Mouse (Mus musculus) midbrain, embryonic 16.5 days (tissue): ENCODE measurements around the gene Brdt. TPM values are rescaled to one million over a fixed set of nuclear protein-coding genes. Genes with fewer than 3 reads are reported as not detected.

ENCODE experiments used
- ATAC-seq: fragments of 200-750 bp; cut with Nextera tagmentation; 2 replicates; pipeline ENCODE4 v1.8.0; 2017; ENCODE audit warnings: moderate TSS enrichment
- H3K27ac ChIP-seq: fragments of 300-500 bp; sonication (generic); 2 replicates; pipeline ENCODE4 v1.5.1; 2014; ENCODE audit warnings: mild to moderate bottlenecking, low read length, mixed read lengths
- H3K27me3 ChIP-seq: fragments of 300-500 bp; sonication (generic); 2 replicates; pipeline ENCODE4 v1.6.1; 2014; ENCODE audit warnings: low read depth, low read length, mixed read lengths; ENCODE audit not compliant: control insufficient read depth, insufficient read depth
- H3K36me3 ChIP-seq: fragments of 300-500 bp; sonication (generic); 2 replicates; pipeline ENCODE4 v1.6.1; 2014; ENCODE audit warnings: mild to moderate bottlenecking, low read length, moderate library complexity, mixed read lengths; ENCODE audit not compliant: control insufficient read depth, insufficient read depth
- H3K4me1 ChIP-seq: fragments of 300-500 bp; sonication (generic); 2 replicates; pipeline ENCODE4 v1.6.1; 2014; ENCODE audit warnings: mild to moderate bottlenecking, low read length, mixed read lengths; ENCODE audit not compliant: control insufficient read depth, insufficient read depth
- H3K4me2 ChIP-seq: fragments of 300-500 bp; sonication (generic); 2 replicates; pipeline ENCODE4 v1.6.1; 2014; ENCODE audit warnings: mild to moderate bottlenecking, low read length, mixed read lengths
- H3K4me3 ChIP-seq: fragments of 300-500 bp; sonication (generic); 2 replicates; pipeline ENCODE4 v1.5.1; 2014; ENCODE audit warnings: low read depth, mild to moderate bottlenecking, low read length, moderate library complexity, mixed read lengths
- H3K9ac ChIP-seq: fragments of 300-500 bp; sonication (generic); 2 replicates; pipeline ENCODE4 v1.6.1; 2014; ENCODE audit warnings: low read depth, low read length, mixed read lengths
- H3K9me3 ChIP-seq: fragments of 300-500 bp; sonication (generic); replicated peaks from 2 replicates; pipeline ENCODE4 v1.6.1; 2014; ENCODE audit warnings: mild to moderate bottlenecking, low read length, mixed read lengths; ENCODE audit not compliant: control insufficient read depth, poor library complexity, severe bottlenecking
- WGBS: fragments of 180-500 bp; shearing (Covaris S2); extraction: QIAGEN DNeasy Blood & Tissue Kit; methylation state at CpG from one replicate; pipeline ENCODE4 v1.1.7; 2014; 5-methylcytosine and 5-hydroxymethylcytosine counted together
- polyA plus RNA-seq: library from polyadenylated mRNA; unstranded; fragments of >200 nt; fragmentation: Nextera tagmentation; extraction: Ambion mirVana; gene quantifications from 2 replicates; pipeline ENCODE4 v1.2.1, GENCODE M21; 2015

Gene Brdt
- polyA plus RNA-seq, 1 experiment from 2014 or later: 3.7 TPM

- Histone ChIP-seq H3K9me3 (no peaks in the 10 kb centered on the region), H3K4me3 (no peak overlapping the region), H3K4me1 (no peaks in the 10 kb centered on the region), H3K9ac (no peak overlapping the region), H3K4me2 (no peak overlapping the region), H3K27me3 (0 out of 2 replicates have a peak, but pooled peaks cover 2% of the 10 kb centered on the region), H3K27ac (no peak overlapping the region), H3K36me3 (no peaks in the 10 kb centered on the region)
- no peak for ATAC-seq
- 88% methylated on average over 4 of the region's 4 CpGs for WGBS
These were observed 23.5 kb upstream of the Brdt start for GRCm38 (mm10) chr5:107307432-107307831.

GRCm38 (mm10) chr5:107317141-107317540 lies 13.8 kb upstream of the Brdt start:
- H3K4me2 ChIP-seq: no peak overlapping the region
- H3K27ac ChIP-seq: no peak overlapping the region
- ATAC-seq: no peak
- no peak overlapping the region for H3K9ac ChIP-seq
- no peak overlapping the region for H3K4me3 ChIP-seq
- no peaks in the 10 kb centered on the region for H3K9me3 ChIP-seq
- no peaks in the 10 kb centered on the region for H3K36me3 ChIP-seq
- no peaks in the 10 kb centered on the region for H3K27me3 ChIP-seq
- 90% methylated on average over 7 of the region's 7 CpGs for WGBS
- no peaks in the 10 kb centered on the region for H3K4me1 ChIP-seq

- no peak for ATAC-seq
- H3K4me1 ChIP-seq: no peaks in the 10 kb centered on the region
- 6% methylated on average over 1 of the region's 1 CpGs for WGBS
- no peak overlapping the region for H3K9ac ChIP-seq
- no peaks in the 10 kb centered on the region for H3K27me3 ChIP-seq
- no peak overlapping the region for H3K4me2 ChIP-seq
- no peaks in the 10 kb centered on the region for H3K36me3 ChIP-seq
- no peak overlapping the region for H3K27ac ChIP-seq
- H3K4me3 ChIP-seq: no peak overlapping the region
- no peaks in the 10 kb centered on the region for H3K9me3 ChIP-seq
These were observed 10.3 kb upstream of the Brdt start for GRCm38 (mm10) chr5:107320703-107321102.

- H3K4me2 ChIP-seq: no peak overlapping the region
- no peak overlapping the region for H3K27ac ChIP-seq
- no peak overlapping the region for H3K9ac ChIP-seq
- ATAC-seq: no peak
- H3K36me3 ChIP-seq: no peaks in the 10 kb centered on the region
- 85% methylated on average over 3 of the region's 3 CpGs for WGBS
- no peaks in the 10 kb centered on the region for H3K9me3 ChIP-seq
- H3K4me1 ChIP-seq: no peaks in the 10 kb centered on the region
- H3K4me3 ChIP-seq: no peak overlapping the region
- no peaks in the 10 kb centered on the region for H3K27me3 ChIP-seq
These were observed 9.4 kb downstream of the Brdt start for GRCm38 (mm10) chr5:107340404-107340803.

GRCm38 (mm10) chr5:107342891-107343290 lies 11.9 kb downstream of the Brdt start:
- ATAC-seq: no peak
- no peaks in the 10 kb centered on the region for H3K9me3 ChIP-seq
- 89% methylated on average over 6 of the region's 6 CpGs for WGBS
- no peak overlapping the region for H3K9ac ChIP-seq
- no peaks in the 10 kb centered on the region for H3K27me3 ChIP-seq
- no peaks in the 10 kb centered on the region for H3K4me1 ChIP-seq
- no peak overlapping the region for H3K27ac ChIP-seq
- H3K36me3 ChIP-seq: no peaks in the 10 kb centered on the region
- no peak overlapping the region for H3K4me3 ChIP-seq
- H3K4me2 ChIP-seq: no peak overlapping the region

GRCm38 (mm10) chr5:107346214-107346613 lies 15.3 kb downstream of the Brdt start:
- WGBS: 50% methylated on average over 1 of the region's 1 CpGs
- Histone ChIP-seq H3K9me3 (no peaks in the 10 kb centered on the region), H3K4me2 (no peak overlapping the region), H3K27me3 (no peaks in the 10 kb centered on the region), H3K27ac (no peak overlapping the region), H3K4me1 (no peaks in the 10 kb centered on the region), H3K4me3 (no peak overlapping the region), H3K36me3 (no peaks in the 10 kb centered on the region), H3K9ac (no peak overlapping the region)
- no peak for ATAC-seq

GRCm38 (mm10) chr5:107352566-107352965 lies 21.6 kb downstream of the Brdt start:
- ATAC-seq: no peak
- no peak overlapping the region for H3K9ac ChIP-seq
- H3K4me2 ChIP-seq: no peak overlapping the region
- H3K27ac ChIP-seq: no peak overlapping the region
- WGBS: 90% methylated on average over 1 of the region's 1 CpGs
- no peaks in the 10 kb centered on the region for H3K4me1 ChIP-seq
- H3K9me3 ChIP-seq: no peaks in the 10 kb centered on the region
- H3K27me3 ChIP-seq: no peaks in the 10 kb centered on the region
- H3K4me3 ChIP-seq: no peak overlapping the region
- no peaks in the 10 kb centered on the region for H3K36me3 ChIP-seq

GRCm38 (mm10) chr5:107353981-107354380 lies 23.0 kb downstream of the Brdt start:
- Histone ChIP-seq H3K4me2 (no peak overlapping the region), H3K4me3 (no peak overlapping the region), H3K36me3 (no peaks in the 10 kb centered on the region), H3K27me3 (no peaks in the 10 kb centered on the region), H3K27ac (no peak overlapping the region), H3K9ac (no peak overlapping the region), H3K4me1 (no peaks in the 10 kb centered on the region), H3K9me3 (no peaks in the 10 kb centered on the region)
- 48% methylated on average over 3 of the region's 3 CpGs for WGBS
- ATAC-seq: no peak

GRCm38 (mm10) chr5:107355801-107356200 lies 24.8 kb downstream of the Brdt start:
- ATAC-seq: no peak
- Histone ChIP-seq H3K4me3 (no peak overlapping the region), H3K9me3 (no peaks in the 10 kb centered on the region), H3K4me2 (no peak overlapping the region), H3K27me3 (no peaks in the 10 kb centered on the region), H3K36me3 (no peaks in the 10 kb centered on the region), H3K9ac (no peak overlapping the region), H3K27ac (no peak overlapping the region), H3K4me1 (peaks cover 4% of the 10 kb centered on the region; the same call in 1 of the 2 replicates)
- WGBS: 57% methylated on average over 1 of the region's 1 CpGs

GRCm38 (mm10) chr5:107357723-107358122 lies 26.8 kb downstream of the Brdt start:
- H3K9ac ChIP-seq: no peak overlapping the region
- H3K4me1 ChIP-seq: peaks cover 6% of the 10 kb centered on the region; the same call in 1 of the 2 replicates
- no peak for ATAC-seq
- no peaks in the 10 kb centered on the region for H3K9me3 ChIP-seq
- no peaks in the 10 kb centered on the region for H3K36me3 ChIP-seq
- no peak overlapping the region for H3K4me3 ChIP-seq
- H3K27ac ChIP-seq: no peak overlapping the region
- 91% methylated on average over 8 of the region's 8 CpGs for WGBS
- H3K4me2 ChIP-seq: no peak overlapping the region
- H3K27me3 ChIP-seq: no peaks in the 10 kb centered on the region
